ENCODE assay signal across 30 mouse cellular contexts in the genomic region with DNA sequence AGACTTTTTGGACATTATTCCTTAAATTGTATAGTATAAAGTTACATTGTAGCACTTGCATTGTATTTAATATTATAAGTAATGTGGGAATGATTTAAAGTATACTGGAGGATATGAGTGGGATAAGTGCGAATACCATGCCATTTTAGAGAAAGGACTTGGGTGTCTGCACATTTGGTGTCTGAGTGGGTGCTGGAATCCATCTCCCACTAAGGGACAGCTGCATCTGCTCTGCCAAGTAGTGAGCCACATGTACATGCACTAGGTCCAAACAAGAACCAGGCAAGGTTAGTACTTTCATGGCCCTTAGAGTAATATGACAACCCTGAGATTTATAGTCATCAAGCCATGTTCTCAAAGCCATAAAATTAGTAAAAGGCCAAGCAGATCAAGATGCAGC.
DNase-seq lines count a peak whose midpoint lies in the region; ATAC-seq and TF ChIP-seq lines count a peak whose summit lies in the region.
"Had no signal": no experiment of that assay in that cellular context is flagged by ENCODE, and none has a peak within 500 bp of the region (broad histone marks: within the 10 kb centered on the region; RNA-seq: fewer than 3 reads in every experiment).

No protein-coding gene starts in this region.

- H3K9me3 ChIP-seq in liver, postnatal 0 days (ENCODE audit: low read length), result no peaks in the 10 kb centered on the region
- H3K9me3 ChIP-seq: embryonic facial prominence, embryonic 10.5 days; embryonic facial prominence, embryonic 15.5 days; forebrain, embryonic 12.5 days; heart, embryonic 13.5 days; limb, embryonic 13.5 days; midbrain, embryonic 12.5 days; neural tube, embryonic 12.5 days had no signal

- no peaks in the 10 kb centered on the region for H3K36me3 ChIP-seq in liver, postnatal 0 days (replicated peaks; ENCODE audit: insufficient read depth, low read length)
- H3K36me3 ChIP-seq: embryonic facial prominence, embryonic 10.5 days; embryonic facial prominence, embryonic 15.5 days; forebrain, embryonic 12.5 days; heart, embryonic 13.5 days; limb, embryonic 13.5 days; midbrain, embryonic 12.5 days; neural tube, embryonic 12.5 days had no signal

- no peak overlapping the region for H3K27ac ChIP-seq in liver, postnatal 0 days (ENCODE audit: low read depth)
- H3K27ac ChIP-seq: embryonic facial prominence, embryonic 10.5 days; embryonic facial prominence, embryonic 15.5 days; forebrain, embryonic 12.5 days; heart, embryonic 13.5 days; hindbrain, embryonic 14.5 days; limb, embryonic 13.5 days; midbrain, embryonic 12.5 days; neural tube, embryonic 12.5 days had no signal

- peak; percentile 4 for DNase-seq in layer of hippocampus, adult 11-12 months (ENCODE audit: low spot score)
- no peak for DNase-seq in layer of hippocampus, adult 9-11 months
- DNase-seq in right cerebral cortex, adult 2 months (ENCODE audit: low spot score in 2 of 2), result peak; percentile 37 to 44
- no peak for DNase-seq in right cerebral cortex, postnatal 10 days (ENCODE audit: low spot score in 2 of 2)
- DNase-seq in left cerebral cortex, postnatal 14 days (ENCODE audit: low spot score in 2 of 2), result peak; percentile 9 to 24
- no peak for DNase-seq in adrenal gland, adult 2 months
- DNase-seq in liver, postnatal 0 days, result no peak
- DNase-seq: adrenal gland, postnatal 36 days; cerebellum, adult 2 months; cerebellum, postnatal 25 days; forebrain, postnatal 0 days; gastrocnemius, postnatal 10 days; heart, postnatal 10 days; kidney, adult 9 months; kidney, postnatal 14 days; layer of hippocampus, postnatal 36 days; lung, postnatal 4 days had no signal

- ATAC-seq in liver, postnatal 0 days, result no peak
- ATAC-seq: CD4-positive, CD25-positive, alpha-beta regulatory T cell, adult 4 months; forebrain, postnatal 0 days; intestine, postnatal 0 days had no signal

- no peak overlapping the region for H3K9ac ChIP-seq in liver, postnatal 0 days (replicated peaks)
- H3K9ac ChIP-seq: embryonic facial prominence, embryonic 15.5 days; forebrain, embryonic 12.5 days; forebrain, postnatal 0 days; heart, embryonic 13.5 days; hindbrain, embryonic 14.5 days; limb, embryonic 13.5 days; midbrain, embryonic 12.5 days; neural tube, embryonic 12.5 days had no signal

- H3K4me3 ChIP-seq in liver, postnatal 0 days (ENCODE audit: low read depth, low read length), result no peak overlapping the region
- H3K4me3 ChIP-seq: embryonic facial prominence, embryonic 10.5 days; embryonic facial prominence, embryonic 15.5 days; forebrain, embryonic 12.5 days; heart, embryonic 13.5 days; limb, embryonic 13.5 days; megakaryocyte, embryonic 14.5 days; midbrain, embryonic 12.5 days; myocyte; neural tube, embryonic 12.5 days had no signal

- 88% methylated on average over 1 of the region's 1 CpGs for WGBS in liver, postnatal 0 days (ENCODE audit: insufficient replicate concordance)

- no peaks in the 10 kb centered on the region for H3K4me1 ChIP-seq in liver, postnatal 0 days (ENCODE audit: insufficient read depth)
- H3K4me1 ChIP-seq: embryonic facial prominence, embryonic 10.5 days; embryonic facial prominence, embryonic 15.5 days; forebrain, embryonic 12.5 days; heart, embryonic 13.5 days; limb, embryonic 13.5 days; megakaryocyte, embryonic 14.5 days; midbrain, embryonic 12.5 days; neural tube, embryonic 12.5 days had no signal

- TF ChIP-seq CTCF in liver, postnatal 0 days (IDR thresholded peaks at IDR 0.05; ENCODE audit: low read depth), result no peak

- intact Hi-C loops in left cerebral cortex, postnatal 14 days (cut with DNase I), result no loop called here

- no peak for TF ChIP-seq EP300 in liver, postnatal 0 days (IDR thresholded peaks at IDR 0.05; ENCODE audit: low read depth)

- no peaks in the 10 kb centered on the region for H3K27me3 ChIP-seq in liver, postnatal 0 days (ENCODE audit: insufficient read depth, low read length)
- H3K27me3 ChIP-seq: embryonic facial prominence, embryonic 15.5 days; forebrain, embryonic 12.5 days; heart, embryonic 13.5 days; limb, embryonic 13.5 days; megakaryocyte, embryonic 14.5 days; midbrain, embryonic 12.5 days; neural tube, embryonic 12.5 days had no signal

- no peak overlapping the region for H3K4me2 ChIP-seq in liver, postnatal 0 days (ENCODE audit: low read depth, low read length)
- H3K4me2 ChIP-seq: embryonic facial prominence, embryonic 15.5 days; forebrain, embryonic 12.5 days; heart, embryonic 13.5 days; hindbrain, embryonic 14.5 days; limb, embryonic 13.5 days; liver, embryonic 11.5 days; midbrain, embryonic 12.5 days; neural tube, embryonic 12.5 days had no signal

Comparison
In these comparisons a context has a peak if more than half of its experiments do, and no peak if none do; other contexts are left out.
1. DNase-seq: peak in layer of hippocampus, adult 11-12 months (single experiment), right cerebral cortex, adult 2 months (2 of 2) and left cerebral cortex, postnatal 14 days (2 of 2); none in layer of hippocampus, adult 9-11 months (single experiment), right cerebral cortex, postnatal 10 days (0 of 2), adrenal gland, adult 2 months (single experiment) and liver, postnatal 0 days (single experiment).